Mouse (Mus musculus): ENCODE measurements around the gene Gsap. TPM values are rescaled to one million over a fixed set of nuclear protein-coding genes. Genes with fewer than 3 reads are reported as not detected.

The Gsap gene
- polyA plus RNA-seq, 1 experiment: 4.5 TPM

DNA sequence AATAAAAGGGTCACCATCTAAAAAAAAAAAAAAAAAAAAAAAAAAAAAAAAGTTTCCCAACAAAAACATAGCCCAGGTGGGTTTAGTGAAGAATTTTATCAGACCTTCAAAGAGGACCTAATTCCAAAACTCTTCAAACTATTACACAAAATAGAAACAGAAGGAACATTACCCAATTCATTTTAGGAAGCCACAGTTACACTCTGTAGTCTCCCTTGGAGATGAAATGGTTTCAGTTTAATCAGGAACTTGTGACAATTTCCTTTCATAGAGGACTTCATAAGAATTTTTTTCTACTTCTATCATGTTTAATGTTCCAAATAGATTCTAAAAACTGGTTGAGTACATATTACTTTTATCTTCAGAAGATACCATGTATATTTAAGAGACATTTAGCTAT, 165.6 kb downstream of the Gsap start:
- no peaks in the 10 kb centered on the region for H3K4me1 ChIP-seq (ENCODE audit: control insufficient read depth, insufficient read depth, low read length)
- H3K36me3 ChIP-seq (ENCODE audit: control insufficient read depth, insufficient read depth, low read length): no peaks in the 10 kb centered on the region
- H3K27ac ChIP-seq (ENCODE audit: control insufficient read depth, insufficient read depth, low read depth, low read length): no peak overlapping the region
- no peaks in the 10 kb centered on the region for H3K27me3 ChIP-seq (ENCODE audit: control insufficient read depth, insufficient read depth, low read length)
- H3K4me3 ChIP-seq (ENCODE audit: control insufficient read depth, low read depth, low read length): no peak overlapping the region
- TF ChIP-seq CTCF (IDR thresholded peaks at IDR 0.05; ENCODE audit: control insufficient read depth, insufficient read depth, insufficient replicate concordance, low read depth, low read length): no peak

DNA sequence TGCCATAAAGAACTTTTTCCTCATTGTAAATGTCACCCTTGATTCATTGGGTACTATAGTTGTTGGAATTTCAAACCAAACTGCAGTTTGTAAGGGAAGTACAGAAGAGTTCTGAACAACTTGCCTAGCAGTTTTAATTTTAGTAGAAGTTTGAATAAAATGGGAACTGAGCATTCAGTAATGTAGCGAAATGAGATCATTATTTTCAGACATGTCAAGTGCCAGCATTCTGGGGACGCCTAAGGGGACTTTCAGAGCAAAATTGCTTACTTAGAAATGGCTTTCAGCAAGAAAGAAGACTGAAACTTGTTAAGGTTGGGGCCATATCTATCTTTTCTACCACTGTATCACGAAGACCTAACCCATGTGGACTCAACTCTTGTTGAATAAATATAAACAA, 172.6 kb downstream of the Gsap start:
- TF ChIP-seq POLR2A (IDR thresholded peaks at IDR 0.05; ENCODE audit: control insufficient read depth, low read depth, low read length) (no peak), CTCF (IDR thresholded peaks at IDR 0.05; ENCODE audit: control insufficient read depth, insufficient read depth, insufficient replicate concordance, low read depth, low read length) (no peak)
- H3K27ac ChIP-seq (ENCODE audit: control insufficient read depth, insufficient read depth, low read depth, low read length): no peak overlapping the region
- no peaks in the 10 kb centered on the region for H3K36me3 ChIP-seq (ENCODE audit: control insufficient read depth, insufficient read depth, low read length)
- no peaks in the 10 kb centered on the region for H3K27me3 ChIP-seq (ENCODE audit: control insufficient read depth, insufficient read depth, low read length)
- no peak overlapping the region for H3K4me3 ChIP-seq (ENCODE audit: control insufficient read depth, low read depth, low read length)
- H3K4me1 ChIP-seq (ENCODE audit: control insufficient read depth, insufficient read depth, low read length): no peaks in the 10 kb centered on the region

DNA sequence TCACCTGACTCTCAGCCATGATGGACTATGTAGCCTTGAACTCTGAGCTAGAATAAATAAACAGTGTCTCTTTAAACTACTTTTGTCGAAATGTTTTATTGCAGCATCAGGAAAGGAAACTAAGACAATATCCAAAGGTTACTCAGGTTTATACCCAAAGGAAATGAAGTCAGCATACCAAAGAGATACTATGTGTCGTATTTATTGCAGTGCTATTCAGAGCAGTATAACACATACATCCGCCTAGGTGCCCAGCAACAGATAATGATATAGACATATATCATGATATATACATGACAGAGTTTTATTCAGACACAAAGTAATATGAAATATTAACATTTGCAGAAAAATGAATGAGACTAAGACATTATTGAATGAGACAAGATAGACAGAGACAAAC, 177.3 kb downstream of the Gsap start:
- Histone ChIP-seq H3K27me3 (ENCODE audit: control insufficient read depth, insufficient read depth, low read length) (no peaks in the 10 kb centered on the region), H3K36me3 (ENCODE audit: control insufficient read depth, insufficient read depth, low read length) (no peaks in the 10 kb centered on the region), H3K4me1 (ENCODE audit: control insufficient read depth, insufficient read depth, low read length) (no peaks in the 10 kb centered on the region), H3K27ac (ENCODE audit: control insufficient read depth, insufficient read depth, low read depth, low read length) (no peak overlapping the region), H3K4me3 (ENCODE audit: control insufficient read depth, low read depth, low read length) (no peak overlapping the region)
- TF ChIP-seq POLR2A (IDR thresholded peaks at IDR 0.05; ENCODE audit: control insufficient read depth, low read depth, low read length) (no peak), CTCF (IDR thresholded peaks at IDR 0.05; ENCODE audit: control insufficient read depth, insufficient read depth, insufficient replicate concordance, low read depth, low read length) (no peak)

Other genes with a start within 250 kb of the Gsap start
- 2.4 and 2.5 TPM in 2 replicates for gene Rsbn1l, start 229.9 kb upstream of the Gsap start, polyA plus RNA-seq (2012; rRNA removed)
- gene Ptpn12, start 130.3 kb upstream of the Gsap start, polyA plus RNA-seq (2012; rRNA removed): 12.5 and 16.2 TPM in 2 replicates
- 6.5 and 10.0 TPM in 2 replicates for gene Fgl2, start 186.4 kb downstream of the Gsap start, polyA plus RNA-seq (2012; rRNA removed)
- 17.5 and 19.0 TPM in 2 replicates for gene Ccdc146, start 238.4 kb downstream of the Gsap start, polyA plus RNA-seq (2012; rRNA removed)
- gene Fam185a, start 238.7 kb downstream of the Gsap start, polyA plus RNA-seq (2012; rRNA removed): 5.4 and 6.5 TPM in 2 replicates

Measured in testis, adult 2 months (tissue).